Mouse (Mus musculus): ENCODE data around the gene Ccdc142. TPM values are rescaled to one million over a fixed set of nuclear protein-coding genes. Genes with fewer than 3 reads are reported as not detected.
A peak's percentile ranks its signal among the peaks of the same experiment; 100 is the strongest.

Ccdc142 gene
- polyA plus RNA-seq, 1 experiment from 2014 or later = 8.1 TPM

- Histone ChIP-seq H3K9me3 (no peaks in the 10 kb centered on the region), H3K27ac (no peak overlapping the region), H3K27me3 (replicated peaks) (peaks cover 84% of the 10 kb centered on the region), H3K36me3 (replicated peaks) (no peaks in the 10 kb centered on the region), H3K4me1 (peaks cover 14% of the 10 kb centered on the region; the same call in 1 of the 2 replicates), H3K4me3 (0 out of 2 replicates have a peak overlapping the region, but pooled peaks have one; percentile 1), H3K4me2 (peak overlapping the region; percentile 13; the same call in 1 of the 2 replicates), H3K9ac (no peak overlapping the region)
- 1% methylated on average over 47 of the region's 47 CpGs for WGBS
- ATAC-seq (replicated peaks) = no peak
Measured at GRCm38 (mm10) chr6:83087205-83087925, 14.0 kb upstream of the Ccdc142 start.

GRCm38 (mm10) chr6:83087926-83088260 lies 13.5 kb upstream of the Ccdc142 start:
- no peak overlapping the region for H3K9ac ChIP-seq
- H3K27ac ChIP-seq = no peak overlapping the region
- no peak overlapping the region; the same call in 1 of the 2 replicates for H3K4me2 ChIP-seq
- peaks cover 14% of the 10 kb centered on the region; the same call in 1 of the 2 replicates for H3K4me1 ChIP-seq
- 0 out of 2 replicates have a peak overlapping the region, but pooled peaks have one; percentile 1 for H3K4me3 ChIP-seq
- ATAC-seq (replicated peaks) = no peak
- no peaks in the 10 kb centered on the region for H3K9me3 ChIP-seq
- no peaks in the 10 kb centered on the region for H3K36me3 ChIP-seq (replicated peaks)
- peaks cover 83% of the 10 kb centered on the region for H3K27me3 ChIP-seq (replicated peaks)
- WGBS = 4% methylated on average over 9 of the region's 9 CpGs

GRCm38 (mm10) chr6:83092416-83093127 lies 8.8 kb upstream of the Ccdc142 start:
- no peaks in the 10 kb centered on the region for H3K36me3 ChIP-seq (replicated peaks)
- H3K9me3 ChIP-seq = no peaks in the 10 kb centered on the region
- no peak overlapping the region for H3K4me2 ChIP-seq
- peaks cover 40% of the 10 kb centered on the region for H3K27me3 ChIP-seq (replicated peaks)
- no peak overlapping the region for H3K27ac ChIP-seq
- ATAC-seq (replicated peaks) = no peak
- no peak overlapping the region for H3K9ac ChIP-seq
- WGBS = 45% methylated on average over 6 of the region's 6 CpGs
- peaks cover 2% of the 10 kb centered on the region; the same call in 1 of the 2 replicates for H3K4me1 ChIP-seq
- H3K4me3 ChIP-seq = no peak overlapping the region

GRCm38 (mm10) chr6:83095968-83096367 lies 5.4 kb upstream of the Ccdc142 start:
- peaks cover 8% of the 10 kb centered on the region for H3K27me3 ChIP-seq (replicated peaks)
- H3K27ac ChIP-seq = no peak overlapping the region
- H3K4me3 ChIP-seq = no peak overlapping the region
- H3K9me3 ChIP-seq = no peaks in the 10 kb centered on the region
- H3K4me1 ChIP-seq = peaks cover 3% of the 10 kb centered on the region; the same call in 1 of the 2 replicates
- no peaks in the 10 kb centered on the region for H3K36me3 ChIP-seq (replicated peaks)
- H3K9ac ChIP-seq = no peak overlapping the region
- WGBS = 39% methylated on average over 6 of the region's 6 CpGs
- ATAC-seq (replicated peaks) = no peak
- no peak overlapping the region for H3K4me2 ChIP-seq

GRCm38 (mm10) chr6:83098411-83098810 lies 3.0 kb upstream of the Ccdc142 start:
- Histone ChIP-seq H3K9ac (no peak overlapping the region), H3K36me3 (replicated peaks) (no peaks in the 10 kb centered on the region), H3K9me3 (no peaks in the 10 kb centered on the region), H3K4me3 (no peak overlapping the region), H3K27ac (no peak overlapping the region), H3K4me1 (peaks cover 18% of the 10 kb centered on the region), H3K4me2 (no peak overlapping the region), H3K27me3 (replicated peaks) (no peaks in the 10 kb centered on the region; the same call in 1 of the 2 replicates)
- ATAC-seq (replicated peaks) = no peak
- WGBS = 71% methylated on average over 2 of the region's 2 CpGs

GRCm38 (mm10) chr6:83101688-83102556 lies 521 bp downstream of the Ccdc142 start:
- ATAC-seq (replicated peaks) = peak; percentile 82
- peak overlapping the region; percentile 93 for H3K4me2 ChIP-seq
- H3K27me3 ChIP-seq (replicated peaks) = no peaks in the 10 kb centered on the region
- no peaks in the 10 kb centered on the region for H3K9me3 ChIP-seq
- peak overlapping the region; percentile 88 for H3K27ac ChIP-seq
- H3K4me3 ChIP-seq = peak overlapping the region; percentile 69
- 0 out of 2 replicates have a peak, but pooled peaks cover 2% of the 10 kb centered on the region for H3K36me3 ChIP-seq (replicated peaks)
- WGBS = under 1% methylated on average over 64 of the region's 74 CpGs
- H3K9ac ChIP-seq = peak overlapping the region; percentile 70
- H3K4me1 ChIP-seq = peaks cover 21% of the 10 kb centered on the region

GRCm38 (mm10) chr6:83103130-83103650 lies 1.8 kb downstream of the Ccdc142 start:
- no peaks in the 10 kb centered on the region for H3K27me3 ChIP-seq (replicated peaks)
- no peaks in the 10 kb centered on the region for H3K9me3 ChIP-seq
- peak overlapping the region; percentile 93 for H3K4me2 ChIP-seq
- ATAC-seq (replicated peaks) = no peak
- whole genome bisulfite sequencing = 43% methylated on average over 11 of the region's 11 CpGs
- H3K27ac ChIP-seq = no peak overlapping the region
- H3K4me3 ChIP-seq = peak overlapping the region; percentile 69
- peaks cover 29% of the 10 kb centered on the region for H3K4me1 ChIP-seq
- H3K9ac ChIP-seq = peak overlapping the region; percentile 70; the same call in 1 of the 2 replicates
- H3K36me3 ChIP-seq (replicated peaks) = 0 out of 2 replicates have a peak, but pooled peaks cover 2% of the 10 kb centered on the region

- WGBS = 73% methylated on average over 4 of the region's 4 CpGs
- Histone ChIP-seq H3K4me1 (peaks cover 34% of the 10 kb centered on the region), H3K4me3 (no peak overlapping the region), H3K4me2 (no peak overlapping the region), H3K9me3 (no peaks in the 10 kb centered on the region), H3K36me3 (replicated peaks) (0 out of 2 replicates have a peak, but pooled peaks cover 2% of the 10 kb centered on the region), H3K9ac (no peak overlapping the region), H3K27ac (no peak overlapping the region), H3K27me3 (replicated peaks) (no peaks in the 10 kb centered on the region)
- no peak for ATAC-seq (replicated peaks)
Measured at GRCm38 (mm10) chr6:83104158-83104557, 2.8 kb downstream of the Ccdc142 start.

- Histone ChIP-seq H3K4me3 (peak overlapping the region; percentile 72; the same call in 1 of the 2 replicates), H3K9ac (no peak overlapping the region), H3K9me3 (no peaks in the 10 kb centered on the region), H3K4me1 (peaks cover 38% of the 10 kb centered on the region), H3K4me2 (peak overlapping the region; percentile 92), H3K27ac (peak overlapping the region; percentile 77; the same call in 1 of the 2 replicates), H3K36me3 (replicated peaks) (0 out of 2 replicates have a peak, but pooled peaks cover 2% of the 10 kb centered on the region), H3K27me3 (replicated peaks) (no peaks in the 10 kb centered on the region)
- 31% methylated on average over 13 of the region's 13 CpGs for WGBS
- ATAC-seq (replicated peaks) = 0 out of 2 replicates have a peak, but pooled peaks have one; percentile 2
Measured at GRCm38 (mm10) chr6:83107566-83108400, 6.4 kb downstream of the Ccdc142 start.

GRCm38 (mm10) chr6:83108762-83109668 lies 7.6 kb downstream of the Ccdc142 start, which contains the start of gene Mrpl53:
Gene Mrpl53, plus strand, starts transcription at chr6:83109040.
- Histone ChIP-seq H3K9ac (peak within 1 kb of the TSS; percentile 77), H3K36me3 (replicated peaks) (0 out of 2 replicates have a peak, but pooled peaks cover 2% of the 10 kb centered on the region), H3K27ac (peak within 1 kb of the TSS; percentile 77), H3K4me1 (peaks cover 29% of the 10 kb centered on the region), H3K4me2 (peak within 1 kb of the TSS; percentile 92), H3K27me3 (replicated peaks) (no peaks in the 10 kb centered on the region), H3K4me3 (peak within 1 kb of the TSS; percentile 72), H3K9me3 (no peaks in the 10 kb centered on the region)
- under 1% methylated on average over 76 of the region's 76 CpGs for WGBS
- peak; percentile 92 for ATAC-seq (replicated peaks)
